Mouse (Mus musculus) midbrain, embryonic 11.5 days (tissue): ENCODE results near the gene Rps9. TPM values are rescaled to one million over a fixed set of nuclear protein-coding genes. Genes with fewer than 3 reads are reported as not detected.

Experiments
- ATAC-seq: fragments of 200-750 bp; cut with Nextera tagmentation; 2 replicates; pipeline ENCODE4 v1.8.0; 2017; ENCODE audit warnings: moderate TSS enrichment, moderate library complexity; ENCODE audit not compliant: low FRiP score
- DNase-seq: peaks from one replicate; pipeline ENCODE4 v3.0.0; 2015; ENCODE audit warnings: low spot score; ENCODE audit errors: missing footprints
- H3K27ac ChIP-seq: fragments of 300-500 bp; sonication (generic); 2 replicates; pipeline ENCODE4 v1.5.1; 2014; ENCODE audit warnings: low read depth, low read length
- H3K27me3 ChIP-seq: fragments of 300-500 bp; sonication (generic); 2 replicates; pipeline ENCODE4 v1.6.1; 2014; ENCODE audit warnings: mild to moderate bottlenecking, low read length, moderate library complexity, mixed read lengths; ENCODE audit not compliant: control insufficient read depth, insufficient read depth
- H3K36me3 ChIP-seq: fragments of 300-500 bp; sonication (generic); 2 replicates; pipeline ENCODE4 v1.6.1; 2014; ENCODE audit warnings: mild to moderate bottlenecking, low read length, moderate library complexity, mixed read lengths; ENCODE audit not compliant: control insufficient read depth, insufficient read depth
- H3K4me1 ChIP-seq: fragments of 300-500 bp; sonication (generic); 2 replicates; pipeline ENCODE4 v1.6.1; 2014; ENCODE audit warnings: low read length; ENCODE audit not compliant: control insufficient read depth, insufficient read depth
- H3K4me2 ChIP-seq: fragments of 300-500 bp; sonication (generic); 2 replicates; pipeline ENCODE4 v1.6.1; 2014; ENCODE audit warnings: mild to moderate bottlenecking, moderate library complexity
- H3K4me3 ChIP-seq: fragments of 300-500 bp; sonication (generic); 2 replicates; pipeline ENCODE4 v1.5.1; 2014; ENCODE audit warnings: low read depth, low read length
- H3K9ac ChIP-seq: fragments of 300-500 bp; sonication (generic); 2 replicates; pipeline ENCODE4 v1.6.1; 2014; ENCODE audit warnings: low read length
- H3K9me3 ChIP-seq: fragments of 300-500 bp; sonication (generic); 2 replicates; pipeline ENCODE4 v1.6.1; 2016; ENCODE audit warnings: low read length; ENCODE audit not compliant: control insufficient read depth
- WGBS: fragments of 180-500 bp; shearing (Covaris S2); extraction: QIAGEN DNeasy Blood & Tissue Kit; methylation state at CpG from one replicate; pipeline ENCODE4 v1.1.7; 2014; 5-methylcytosine and 5-hydroxymethylcytosine counted together
- polyA plus RNA-seq: library from polyadenylated mRNA; unstranded; fragments of >200 nt; fragmentation: Nextera tagmentation; extraction: Ambion mirVana; gene quantifications from 2 replicates; pipeline ENCODE4 v1.2.1, GENCODE M21; 2014

Gene Rps9
- polyA plus RNA-seq, 1 experiment from 2014 or later: 1,271 TPM

- ATAC-seq (no peak), DNase-seq (no peak)
- Histone ChIP-seq H3K4me3 (no peak overlapping the region), H3K27ac (no peak overlapping the region), H3K9ac (no peak overlapping the region), H3K9me3 (no peaks in the 10 kb centered on the region), H3K4me1 (no peaks in the 10 kb centered on the region), H3K27me3 (no peaks in the 10 kb centered on the region), H3K4me2 (no peak overlapping the region), H3K36me3 (no peaks in the 10 kb centered on the region)
- 86% methylated on average over 12 of the region's 12 CpGs for WGBS
Measured at GRCm38 (mm10) chr7:3676371-3676770, 27.4 kb upstream of the Rps9 start.

DNA sequence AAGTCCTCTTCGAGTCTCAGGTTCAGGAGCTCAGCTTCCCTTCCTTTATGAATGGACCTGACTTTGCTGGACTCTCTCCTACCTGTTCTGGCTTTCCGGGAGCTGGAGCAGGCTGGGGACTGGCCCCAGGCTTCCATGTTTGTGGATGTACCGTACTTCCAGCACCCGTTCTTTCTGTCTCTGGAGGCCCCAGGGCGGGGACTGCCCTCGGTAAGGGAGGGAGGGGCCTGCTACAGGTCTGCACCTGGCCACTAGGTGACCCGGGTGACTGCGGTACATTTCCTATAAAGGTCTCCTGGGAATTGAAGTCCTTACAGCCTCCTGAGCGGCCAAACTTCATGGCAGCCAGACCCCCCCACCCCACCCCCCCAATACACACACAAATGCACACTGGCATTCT lies 26.5 kb upstream of the Rps9 start, which contains the start of gene Tmc4:
Gene Tmc4, minus strand, starts transcription at position 212 of the 400 bp plus-strand sequence.
- Histone ChIP-seq H3K36me3 (no peaks in the 10 kb centered on the region), H3K4me2 (no peak within 1 kb of the TSS), H3K9me3 (no peaks in the 10 kb centered on the region), H3K4me1 (no peaks in the 10 kb centered on the region), H3K27ac (no peak within 1 kb of the TSS), H3K9ac (no peak within 1 kb of the TSS), H3K4me3 (no peak within 1 kb of the TSS), H3K27me3 (no peaks in the 10 kb centered on the region)
- DNase-seq (no peak), ATAC-seq (no peak)
- 60% methylated on average over 9 of the region's 9 CpGs for WGBS

DNA sequence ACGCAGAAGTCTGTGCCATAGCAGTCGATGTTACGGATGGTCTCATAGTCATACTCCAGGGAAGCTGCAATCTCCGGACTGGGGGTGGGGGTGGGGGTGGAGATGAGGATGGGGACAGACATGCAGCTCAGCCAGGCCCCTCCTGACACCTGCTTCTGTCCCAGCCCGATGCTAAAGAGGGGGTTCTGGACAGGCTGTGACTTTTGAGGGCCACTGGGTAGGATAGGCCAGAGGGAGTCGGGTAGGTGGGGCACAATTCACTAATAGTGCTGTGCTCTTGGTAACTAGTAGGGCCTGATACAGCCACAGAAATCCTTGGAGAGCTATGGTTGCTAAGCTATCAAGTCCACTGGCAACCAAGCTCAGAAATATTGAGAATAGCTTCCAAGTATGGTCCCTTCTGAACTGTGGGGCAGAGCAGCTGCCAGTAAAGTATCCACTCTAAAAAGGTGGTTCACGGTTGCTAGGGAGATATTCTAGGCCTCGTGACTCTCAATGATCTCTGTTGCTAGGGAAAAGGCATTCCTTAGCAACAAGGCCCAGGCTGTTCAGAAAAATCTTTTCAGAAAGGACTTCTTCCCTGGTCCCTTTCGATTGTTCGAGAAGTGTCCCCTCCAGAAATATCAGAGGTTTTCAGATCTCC lies 19.8 kb upstream of the Rps9 start:
- Histone ChIP-seq H3K4me2 (no peak overlapping the region), H3K9ac (peak overlapping the region; percentile 12), H3K36me3 (no peaks in the 10 kb centered on the region; the same call in 1 of the 2 replicates), H3K27ac (peak overlapping the region; percentile 54; the same call in 1 of the 2 replicates), H3K9me3 (no peaks in the 10 kb centered on the region), H3K4me1 (peaks cover 15% of the 10 kb centered on the region), H3K4me3 (no peak overlapping the region), H3K27me3 (no peaks in the 10 kb centered on the region)
- no peak for DNase-seq
- ATAC-seq: peak; percentile 83
- WGBS: 60% methylated on average over 10 of the region's 10 CpGs

- no peaks in the 10 kb centered on the region for H3K9me3 ChIP-seq
- WGBS: 70% methylated on average over 8 of the region's 8 CpGs
- no peaks in the 10 kb centered on the region; the same call in 1 of the 2 replicates for H3K36me3 ChIP-seq
- ATAC-seq (peak; percentile 28), DNase-seq (no peak)
- no peak overlapping the region for H3K4me3 ChIP-seq
- peaks cover 15% of the 10 kb centered on the region for H3K4me1 ChIP-seq
- peak overlapping the region; percentile 16; the same call in 1 of the 2 replicates for H3K9ac ChIP-seq
- H3K4me2 ChIP-seq: no peak overlapping the region
- no peaks in the 10 kb centered on the region for H3K27me3 ChIP-seq
- H3K27ac ChIP-seq: no peak overlapping the region
Measured at GRCm38 (mm10) chr7:3684698-3685097, 19.1 kb upstream of the Rps9 start.

GRCm38 (mm10) chr7:3685400-3686187 lies 18.2 kb upstream of the Rps9 start:
- Histone ChIP-seq H3K27me3 (no peaks in the 10 kb centered on the region), H3K9me3 (no peaks in the 10 kb centered on the region), H3K36me3 (no peaks in the 10 kb centered on the region; the same call in 1 of the 2 replicates), H3K9ac (no peak overlapping the region), H3K4me1 (peaks cover 15% of the 10 kb centered on the region), H3K4me2 (no peak overlapping the region), H3K27ac (no peak overlapping the region), H3K4me3 (no peak overlapping the region)
- WGBS: 80% methylated on average over 31 of the region's 31 CpGs
- ATAC-seq (no peak), DNase-seq (no peak)

DNA sequence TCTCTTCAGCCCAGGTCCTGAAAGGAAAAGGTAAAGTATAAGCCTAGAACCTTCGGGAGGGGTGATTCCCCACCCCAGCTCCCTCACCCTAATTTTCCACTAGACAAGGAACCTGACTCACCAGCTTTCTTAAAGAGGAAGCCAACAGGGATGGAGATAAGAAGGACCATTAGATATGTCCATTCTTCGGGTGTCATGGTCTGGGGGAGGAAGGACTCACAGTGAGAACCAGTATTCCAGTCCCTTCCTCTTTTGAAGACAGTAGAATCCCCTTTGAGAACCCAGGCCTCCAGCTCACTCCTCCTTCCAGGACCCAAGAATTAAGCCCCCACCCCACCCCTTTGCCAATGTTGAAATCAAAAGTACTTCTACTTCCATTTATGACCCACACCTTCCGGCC lies 11.9 kb upstream of the Rps9 start:
- Histone ChIP-seq H3K4me3 (peak overlapping the region; percentile 72), H3K9me3 (no peaks in the 10 kb centered on the region), H3K9ac (peak overlapping the region; percentile 83), H3K27ac (no peak overlapping the region), H3K27me3 (no peaks in the 10 kb centered on the region), H3K36me3 (no peaks in the 10 kb centered on the region; the same call in 1 of the 2 replicates), H3K4me2 (peak overlapping the region; percentile 94), H3K4me1 (peaks cover 14% of the 10 kb centered on the region)
- DNase-seq (no peak), ATAC-seq (no peak)
- 46% methylated on average over 3 of the region's 3 CpGs for WGBS

GRCm38 (mm10) chr7:3692382-3692986 lies 11.3 kb upstream of the Rps9 start, which contains the start of gene Tsen34:
Gene Tsen34, plus strand, starts transcription at chr7:3692863.
- ATAC-seq (no peak; the same call in 1 of the 2 replicates), DNase-seq (peak; percentile 92)
- Histone ChIP-seq H3K27ac (peak within 1 kb of the TSS; percentile 85), H3K4me1 (peaks cover 14% of the 10 kb centered on the region), H3K9me3 (no peaks in the 10 kb centered on the region), H3K36me3 (no peaks in the 10 kb centered on the region; the same call in 1 of the 2 replicates), H3K9ac (peak within 1 kb of the TSS; percentile 83), H3K4me3 (peak within 1 kb of the TSS; percentile 72), H3K27me3 (no peaks in the 10 kb centered on the region), H3K4me2 (peak within 1 kb of the TSS; percentile 94)
- under 1% methylated on average over 49 of the region's 49 CpGs for WGBS

DNA sequence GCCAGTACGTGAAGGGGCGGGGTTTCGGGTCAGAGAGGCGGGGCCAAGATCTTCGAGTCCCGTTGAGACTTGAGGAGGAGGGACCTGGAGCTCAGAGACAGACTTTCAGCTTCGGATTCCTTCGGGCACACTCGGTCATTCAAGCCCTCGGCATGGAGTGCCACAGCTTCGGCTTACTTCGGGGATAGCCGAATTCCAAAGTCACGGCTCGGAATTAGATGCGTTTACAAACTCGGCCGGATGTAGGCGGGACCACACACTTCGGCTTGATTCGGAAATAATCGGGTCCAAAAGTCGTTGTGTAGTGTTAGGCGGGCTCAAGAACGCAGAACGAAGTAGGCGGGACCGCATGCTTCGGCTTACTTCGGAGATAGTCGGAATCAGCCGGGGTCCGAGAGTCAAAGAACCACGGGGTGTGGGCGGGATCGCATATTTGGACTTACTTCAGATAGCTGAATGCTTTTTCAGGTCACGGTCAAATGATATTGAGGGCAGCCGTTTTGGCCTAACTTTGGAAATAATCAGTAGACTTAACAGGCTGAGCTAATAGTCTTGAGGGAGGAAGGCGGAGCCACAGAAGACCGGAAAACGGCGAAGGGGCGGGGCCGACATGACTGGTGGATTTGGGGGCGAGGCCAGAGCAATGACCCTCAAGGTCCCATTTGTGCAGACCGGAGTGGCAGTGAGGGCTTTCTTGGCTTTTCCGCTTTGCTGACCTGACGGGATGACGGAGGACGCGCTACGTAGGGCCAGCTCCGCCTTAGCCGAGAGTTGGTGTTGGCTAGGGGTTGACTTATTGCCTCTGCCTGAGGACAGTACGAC lies 10.6 kb upstream of the Rps9 start, which contains the start of gene Mboat7:
Gene Mboat7, minus strand, starts transcription at position 537 of the 822 bp plus-strand sequence.
- peaks cover 14% of the 10 kb centered on the region for H3K4me1 ChIP-seq
- H3K36me3 ChIP-seq: peaks cover 3% of the 10 kb centered on the region
- H3K27ac ChIP-seq: peak within 1 kb of the TSS; percentile 85
- DNase-seq: peak; percentile 100
- no peaks in the 10 kb centered on the region for H3K9me3 ChIP-seq
- no peaks in the 10 kb centered on the region for H3K27me3 ChIP-seq
- peak within 1 kb of the TSS; percentile 72 for H3K4me3 ChIP-seq
- under 1% methylated on average over 55 of the region's 55 CpGs for WGBS
- H3K4me2 ChIP-seq: peak within 1 kb of the TSS; percentile 94
- H3K9ac ChIP-seq: peak within 1 kb of the TSS; percentile 83
- ATAC-seq: peak; percentile 92
